Mouse (Mus musculus) left cerebral cortex, postnatal 10 days (tissue): Measurements from ENCODE around the gene Hoxb5. TPM values are rescaled to one million over a fixed set of nuclear protein-coding genes. Genes with fewer than 3 reads are reported as not detected.
A peak's percentile ranks its signal among the peaks of the same experiment; 100 is the strongest.

Source experiments
- DNase-seq, 2 experiments: peaks; one replicate each; pipeline ENCODE4 v3.0.0; 2021 to 2022; ENCODE audit warnings: low spot score in 2 of 2, mixed read lengths in 1 of 2; ENCODE audit errors: extremely low spot score in 1 of 2
- intact Hi-C: fragments of 180-260 bp; cut with DNase I; formaldehyde crosslinking; loops from one replicate; pipeline ENCODE4 v1.15.1; 2025
- total RNA-seq, 2 experiments: library from RNA; stranded (reverse); gene quantifications; 2 replicates each; pipeline ENCODE4 v1.2.3; 2021

Gene Hoxb5
- total RNA-seq, 2 experiments from 2014 or later = not detected

DNA sequence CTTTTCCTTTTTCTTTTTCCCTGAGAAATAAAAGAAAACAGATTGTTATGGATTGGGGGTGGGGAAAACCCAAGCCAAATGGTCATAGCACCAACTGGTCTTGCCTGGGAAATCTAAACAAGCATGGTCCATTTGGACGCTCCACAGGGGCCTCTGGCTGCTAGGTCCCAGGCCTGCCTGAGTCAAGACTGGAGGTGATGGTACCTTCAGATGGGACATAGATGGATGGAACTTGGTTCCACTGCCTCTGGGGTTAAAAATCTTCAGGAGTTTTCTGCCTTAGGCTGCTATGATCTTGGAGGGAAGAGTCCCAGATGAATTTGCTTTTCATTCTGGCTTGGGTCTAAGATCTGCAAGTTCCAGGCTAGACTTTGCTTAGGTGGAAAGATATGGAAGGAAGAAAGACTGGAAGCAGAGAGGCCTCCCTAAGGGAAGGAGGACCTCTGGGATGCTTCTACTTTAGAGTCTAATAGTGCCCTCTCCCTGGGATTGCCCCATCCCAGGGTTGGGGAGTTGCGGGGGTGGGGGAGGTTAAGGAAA lies 40.1 kb downstream of the Hoxb5 start:
- no peak for DNase-seq
- intact Hi-C loops = no loop called here

DNA sequence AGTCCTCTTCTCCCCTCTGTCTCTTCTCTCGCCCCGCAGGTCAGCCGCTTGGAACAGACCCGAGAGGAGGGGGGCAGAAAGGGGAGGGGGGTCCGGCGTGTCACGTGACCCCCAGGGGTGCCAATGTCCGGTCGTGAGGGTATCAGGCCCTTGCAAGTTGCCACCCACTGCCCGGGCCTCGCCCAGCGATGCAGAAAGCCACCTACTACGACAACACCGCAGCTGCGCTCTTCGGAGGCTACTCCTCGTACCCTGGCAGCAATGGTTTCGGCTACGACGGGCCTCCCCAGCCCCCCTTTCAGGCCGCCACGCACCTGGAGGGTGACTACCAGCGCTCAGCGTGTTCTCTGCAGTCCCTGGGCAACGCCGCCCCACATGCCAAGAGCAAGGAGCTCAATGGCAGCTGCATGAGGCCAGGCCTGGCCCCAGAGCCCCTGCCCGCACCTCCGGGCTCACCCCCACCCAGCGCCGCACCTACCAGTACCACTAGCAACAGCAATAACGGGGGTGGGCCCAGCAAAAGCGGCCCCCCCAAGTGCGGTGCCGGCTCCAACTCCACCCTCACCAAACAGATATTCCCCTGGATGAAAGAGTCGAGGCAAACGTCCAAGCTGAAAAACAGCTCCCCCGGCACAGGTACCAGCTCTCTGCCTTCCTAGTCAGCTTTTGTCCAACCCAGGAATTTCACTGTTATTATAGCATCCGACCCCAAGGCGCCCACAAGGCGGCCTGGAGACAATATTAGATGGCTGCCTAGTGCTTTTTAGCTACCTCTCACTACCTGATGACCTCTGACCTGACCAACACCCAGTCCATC lies 41.1 kb downstream of the Hoxb5 start:
- no peak for DNase-seq
- intact Hi-C loops = no loop called here

DNA sequence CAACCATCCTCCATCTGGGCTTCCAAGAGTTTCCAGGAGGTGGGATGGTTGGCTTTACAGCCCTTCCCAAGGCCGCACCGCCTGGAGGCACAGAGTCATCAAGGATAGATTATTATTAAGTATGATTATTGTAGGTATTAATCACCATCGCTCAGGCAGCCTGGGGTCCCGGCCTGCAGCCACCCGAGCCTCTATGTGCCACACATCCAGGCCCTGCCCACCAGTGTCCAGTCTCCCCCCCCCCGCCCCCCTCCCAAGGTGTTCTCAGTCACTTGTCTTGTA lies 41.7 kb downstream of the Hoxb5 start:
- no peak for DNase-seq
- intact Hi-C loops = no loop called here

GRCm38 (mm10) chr11:96345220-96345892 lies 42.2 kb downstream of the Hoxb5 start:
- intact Hi-C loops = no loop called here

GRCm38 (mm10) chr11:96345893-96346806 lies 43.0 kb downstream of the Hoxb5 start:
- intact Hi-C loops = no loop called here

More at GRCm38 (mm10) chr11:96345220-96345892, 42.2 kb downstream of the Hoxb5 start:
- peak in 1 of 2 experiments; percentile 23 for DNase-seq

DNA sequence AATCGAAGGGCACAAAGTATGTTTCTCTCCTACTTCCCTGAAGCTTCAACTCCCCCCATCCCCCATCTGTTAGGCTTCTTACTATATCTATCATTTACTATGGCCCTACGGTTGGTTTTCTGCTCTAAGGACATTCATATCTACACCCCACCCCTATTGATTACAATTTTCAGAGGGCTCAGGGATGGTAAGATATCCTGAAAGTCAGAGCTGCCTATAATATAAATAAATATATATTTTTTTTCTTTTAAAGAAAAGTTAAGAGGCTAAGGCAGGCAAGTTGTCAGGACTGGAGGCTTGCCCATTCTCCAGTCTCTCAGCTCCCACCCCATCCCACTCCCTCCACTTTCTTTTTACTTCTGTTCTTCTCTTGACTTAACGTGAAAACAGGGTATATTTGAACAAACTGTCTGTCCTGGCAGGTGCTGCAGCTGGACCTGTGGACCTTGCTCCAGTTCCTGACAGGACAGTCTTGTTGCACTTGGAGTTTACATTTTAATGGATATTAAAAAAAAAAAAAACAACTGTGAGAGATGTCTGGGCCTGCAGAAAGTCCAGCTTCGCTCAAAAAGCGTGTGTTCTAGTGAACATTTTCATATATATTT lies 43.9 kb downstream of the Hoxb5 start:
- DNase-seq = no peak
- intact Hi-C loops = no loop called here

More at GRCm38 (mm10) chr11:96345893-96346806, 43.0 kb downstream of the Hoxb5 start:
- peak in 1 of 2 experiments; percentile 23 for DNase-seq

GRCm38 (mm10) chr11:96347717-96348116 lies 44.6 kb downstream of the Hoxb5 start:
- DNase-seq = no peak
- intact Hi-C loops = no loop called here

GRCm38 (mm10) chr11:96348141-96348928 lies 45.2 kb downstream of the Hoxb5 start:
- intact Hi-C loops = no loop called here
- no peak for DNase-seq

DNA sequence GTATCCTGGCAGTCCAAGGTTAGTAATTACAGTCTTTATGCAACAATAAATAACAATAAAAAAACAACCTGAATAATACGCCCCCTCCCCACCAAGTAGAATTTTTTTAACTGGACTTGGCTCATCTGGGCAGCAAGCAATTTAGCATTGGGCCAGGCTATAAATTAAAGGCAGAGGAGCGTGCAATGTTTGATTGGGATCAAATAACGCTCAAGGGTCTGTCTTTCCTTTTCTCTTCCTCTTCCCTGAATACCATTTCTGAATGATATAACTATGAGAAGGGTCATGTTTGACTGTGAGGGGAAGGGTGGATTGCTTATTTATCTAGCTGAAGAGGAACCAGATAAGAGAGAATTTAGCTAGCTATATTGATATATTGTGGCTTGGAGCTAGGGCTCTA lies 45.9 kb downstream of the Hoxb5 start:
- no peak for DNase-seq
- intact Hi-C loops = no loop called here

DNA sequence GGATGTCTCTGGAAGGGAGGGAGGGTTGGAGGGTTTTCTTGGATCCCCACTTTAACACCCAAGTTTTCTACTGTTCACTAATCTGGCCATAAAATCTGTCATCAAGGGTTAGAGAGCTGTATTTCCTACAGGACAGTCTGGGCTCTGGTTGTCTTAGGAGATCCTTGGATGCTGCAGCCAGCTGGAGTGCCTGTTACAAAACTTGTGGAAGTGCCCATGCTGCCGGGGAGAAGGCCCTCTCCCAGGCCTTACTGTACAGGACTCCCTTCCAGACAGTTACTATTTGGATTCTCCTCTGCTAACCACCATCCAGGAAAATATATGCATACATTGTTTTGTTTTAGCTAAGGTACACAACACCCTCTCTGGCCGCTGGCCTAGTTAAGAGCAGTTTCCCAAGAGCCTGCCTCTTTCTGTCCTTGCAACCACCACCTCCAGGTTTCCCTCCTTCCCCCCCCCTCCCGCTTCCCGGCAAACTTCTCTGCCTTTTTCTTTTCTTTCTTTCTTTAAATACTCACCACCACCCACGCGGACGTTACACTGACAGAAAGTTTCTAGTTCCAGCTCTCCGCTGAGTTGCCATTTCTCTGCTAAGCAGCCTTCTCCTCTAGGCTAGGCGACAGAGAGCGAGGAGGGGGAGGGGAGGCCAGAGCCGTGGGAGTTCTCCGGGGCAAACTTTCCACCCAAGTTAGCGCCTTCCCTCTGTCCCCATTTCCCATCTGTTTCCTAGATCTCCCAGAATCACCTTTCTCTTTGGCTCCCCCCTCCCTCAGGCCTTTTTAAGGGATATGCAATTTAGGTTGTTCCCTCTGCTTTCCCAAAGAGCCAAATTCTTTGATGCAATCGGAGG lies 46.6 kb downstream of the Hoxb5 start:
- DNase-seq = no peak
- intact Hi-C loops = loop anchor here (5.0 to 10.0 kb wide), 2 partner anchors 57 to 175 kb away; partner anchors contain the start of gene Hoxb6

DNA sequence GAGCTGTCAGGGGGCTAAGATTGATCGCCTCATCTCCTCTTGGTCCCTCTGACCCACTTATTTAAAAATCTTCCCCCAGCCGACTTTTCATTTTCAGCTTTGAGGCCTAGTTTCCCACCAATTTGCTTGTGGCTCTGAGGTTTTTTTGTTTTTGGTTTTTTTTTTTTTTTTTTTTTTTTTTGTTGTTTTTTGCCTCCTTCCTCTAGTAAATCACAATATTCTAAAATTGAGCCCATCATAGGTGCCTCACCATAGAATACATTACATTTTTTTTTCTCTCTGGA lies 47.1 kb downstream of the Hoxb5 start, which contains the start of gene Hoxb2:
Hoxb2 (plus strand) TSS at position 185 of the 284 bp plus-strand sequence.
- intact Hi-C loops = loop anchor here (5.0 to 10.0 kb wide), 2 partner anchors 58 to 175 kb away; partner anchors contain the start of gene Hoxb6
- DNase-seq = no peak

- DNase-seq = no peak
- intact Hi-C loops = loop anchor here (5.0 to 10.0 kb wide), 2 partner anchors 58 to 176 kb away; partner anchors contain the start of gene Hoxb6
Measured at GRCm38 (mm10) chr11:96350791-96351190, 47.7 kb downstream of the Hoxb5 start.

- no peak for DNase-seq
- intact Hi-C loops = loop anchor here (5.0 to 10.0 kb wide), 2 partner anchors 59 to 177 kb away; partner anchors contain the start of gene Hoxb6
Measured at GRCm38 (mm10) chr11:96351312-96351711, 48.2 kb downstream of the Hoxb5 start.

- DNase-seq = no peak
- intact Hi-C loops = loop anchor here (5.0 to 10.0 kb wide), 2 partner anchors 60 to 177 kb away; partner anchors contain the start of gene Hoxb6
Measured at GRCm38 (mm10) chr11:96351831-96352230, 48.7 kb downstream of the Hoxb5 start.

GRCm38 (mm10) chr11:96352691-96353521 lies 49.8 kb downstream of the Hoxb5 start:
- intact Hi-C loops = loop anchor here (5.0 to 10.0 kb wide), 2 partner anchors 61 to 178 kb away; partner anchors contain the start of gene Hoxb6
- no peak for DNase-seq

DNA sequence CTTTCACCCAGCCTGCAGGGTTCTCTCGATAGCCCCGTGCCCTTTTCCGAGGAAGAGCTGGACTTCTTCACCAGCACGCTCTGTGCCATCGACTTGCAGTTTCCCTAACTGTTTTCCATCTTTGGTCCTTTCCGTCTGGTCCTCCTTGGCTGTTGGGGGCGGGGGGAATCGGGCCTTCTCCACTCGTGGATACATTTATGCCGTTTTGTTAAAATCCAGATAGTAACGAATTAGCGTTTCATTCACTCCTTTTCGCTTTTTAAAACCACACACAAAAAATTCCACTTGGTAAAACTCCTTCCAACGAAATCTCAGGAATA lies 50.3 kb downstream of the Hoxb5 start:
- intact Hi-C loops = loop anchor here (5.0 to 10.0 kb wide), 2 partner anchors 61 to 179 kb away; partner anchors contain the start of gene Hoxb6
- no peak for DNase-seq
